Mouse (Mus musculus): ENCODE data around the gene Nr3c2. TPM values are rescaled to one million over a fixed set of nuclear protein-coding genes. Genes with fewer than 3 reads are reported as not detected.

Gene Nr3c2
- polyA plus RNA-seq, 1 experiment from 2014 or later: 0.62 TPM

- H3K4me3 ChIP-seq (ENCODE audit: low read depth, low read length): no peak overlapping the region
- no peaks in the 10 kb centered on the region for H3K9me3 ChIP-seq (replicated peaks; ENCODE audit: control insufficient read depth, low read length)
- 83% methylated on average over 10 of the region's 10 CpGs for WGBS (ENCODE audit: insufficient replicate concordance)
- H3K36me3 ChIP-seq (ENCODE audit: control insufficient read depth, insufficient read depth, low read length): no peaks in the 10 kb centered on the region
- H3K27me3 ChIP-seq (ENCODE audit: control insufficient read depth, insufficient read depth, low read length): no peaks in the 10 kb centered on the region
- H3K27ac ChIP-seq (ENCODE audit: low read depth, low read length): no peak overlapping the region
- no peak for ATAC-seq (replicated peaks; ENCODE audit: insufficient number of reproducible peaks, low FRiP score, low TSS enrichment)
- no peak overlapping the region for H3K4me2 ChIP-seq
- H3K9ac ChIP-seq (ENCODE audit: low read depth, low read length): no peak overlapping the region
- no peaks in the 10 kb centered on the region for H3K4me1 ChIP-seq (ENCODE audit: control insufficient read depth, insufficient read depth, low read length)
Measured at GRCm38 (mm10) chr8:77114769-77115168, 215.5 kb downstream of the Nr3c2 start.

- Histone ChIP-seq H3K27me3 (ENCODE audit: control insufficient read depth, insufficient read depth, low read length) (no peaks in the 10 kb centered on the region), H3K4me2 (no peak overlapping the region), H3K9ac (ENCODE audit: low read depth, low read length) (no peak overlapping the region), H3K4me3 (ENCODE audit: low read depth, low read length) (no peak overlapping the region), H3K9me3 (replicated peaks; ENCODE audit: control insufficient read depth, low read length) (no peaks in the 10 kb centered on the region), H3K4me1 (ENCODE audit: control insufficient read depth, insufficient read depth, low read length) (peaks cover 7% of the 10 kb centered on the region), H3K27ac (ENCODE audit: low read depth, low read length) (no peak overlapping the region), H3K36me3 (ENCODE audit: control insufficient read depth, insufficient read depth, low read length) (no peaks in the 10 kb centered on the region)
- no peak for ATAC-seq (replicated peaks; ENCODE audit: insufficient number of reproducible peaks, low FRiP score, low TSS enrichment)
- WGBS (ENCODE audit: insufficient replicate concordance): 51% methylated on average over 7 of the region's 7 CpGs
Measured at GRCm38 (mm10) chr8:77116419-77117079, 217.3 kb downstream of the Nr3c2 start.

DNA sequence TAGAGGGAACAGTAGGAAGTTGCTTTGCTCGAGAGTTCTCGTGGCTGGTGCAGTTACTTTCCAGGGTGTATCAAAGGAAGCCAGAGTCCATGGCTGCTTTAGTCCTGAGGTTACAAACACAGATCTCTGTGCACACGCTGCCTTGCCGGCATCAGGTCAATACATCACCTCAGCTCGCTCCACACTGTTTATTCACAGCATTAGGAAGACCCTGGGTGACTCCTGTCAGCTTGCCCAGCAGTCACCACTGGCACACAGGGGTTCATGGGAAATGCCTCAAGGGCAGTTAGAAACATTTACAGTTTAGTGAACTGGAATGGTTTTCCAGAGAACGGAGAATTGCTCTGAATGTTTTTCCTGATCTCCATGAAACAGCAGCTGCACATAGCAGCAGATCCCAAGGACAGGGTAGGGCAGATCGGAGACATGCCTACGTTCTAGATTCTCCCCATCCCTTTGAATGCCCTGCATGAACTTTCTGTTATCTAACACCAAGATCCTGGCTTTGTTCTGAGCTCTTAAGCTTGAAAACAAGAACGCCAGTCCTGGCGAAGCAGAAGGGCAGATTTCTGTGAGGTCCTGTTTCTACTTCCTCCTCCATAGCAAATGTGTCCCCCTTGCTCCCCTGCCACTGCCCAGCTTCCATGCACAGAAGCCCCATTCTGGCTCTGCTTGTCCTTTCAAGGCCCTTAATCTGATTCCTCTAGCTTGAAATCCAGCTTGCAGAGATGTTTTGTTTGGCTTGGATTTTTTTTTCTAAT, 221.7 kb downstream of the Nr3c2 start:
- H3K9ac ChIP-seq (ENCODE audit: low read depth, low read length): no peak overlapping the region
- peaks cover 16% of the 10 kb centered on the region for H3K4me1 ChIP-seq (ENCODE audit: control insufficient read depth, insufficient read depth, low read length)
- H3K4me2 ChIP-seq: no peak overlapping the region
- WGBS (ENCODE audit: insufficient replicate concordance): 48% methylated on average over 10 of the region's 10 CpGs
- H3K36me3 ChIP-seq (ENCODE audit: control insufficient read depth, insufficient read depth, low read length): no peaks in the 10 kb centered on the region
- no peak overlapping the region for H3K4me3 ChIP-seq (ENCODE audit: low read depth, low read length)
- no peak overlapping the region; the same call in 1 of the 2 replicates for H3K27ac ChIP-seq (ENCODE audit: low read depth, low read length)
- H3K9me3 ChIP-seq (replicated peaks; ENCODE audit: control insufficient read depth, low read length): no peaks in the 10 kb centered on the region
- H3K27me3 ChIP-seq (ENCODE audit: control insufficient read depth, insufficient read depth, low read length): no peaks in the 10 kb centered on the region
- ATAC-seq (replicated peaks; ENCODE audit: insufficient number of reproducible peaks, low FRiP score, low TSS enrichment): no peak

GRCm38 (mm10) chr8:77121571-77121890, 222.3 kb downstream of the Nr3c2 start:
- Histone ChIP-seq H3K36me3 (ENCODE audit: control insufficient read depth, insufficient read depth, low read length) (no peaks in the 10 kb centered on the region), H3K9ac (ENCODE audit: low read depth, low read length) (no peak overlapping the region), H3K4me1 (ENCODE audit: control insufficient read depth, insufficient read depth, low read length) (peaks cover 16% of the 10 kb centered on the region), H3K27me3 (ENCODE audit: control insufficient read depth, insufficient read depth, low read length) (no peaks in the 10 kb centered on the region), H3K4me2 (no peak overlapping the region), H3K4me3 (ENCODE audit: low read depth, low read length) (no peak overlapping the region), H3K27ac (ENCODE audit: low read depth, low read length) (no peak overlapping the region; the same call in 1 of the 2 replicates), H3K9me3 (replicated peaks; ENCODE audit: control insufficient read depth, low read length) (no peaks in the 10 kb centered on the region)
- 25% methylated on average over 1 of the region's 1 CpGs for WGBS (ENCODE audit: insufficient replicate concordance)
- no peak for ATAC-seq (replicated peaks; ENCODE audit: insufficient number of reproducible peaks, low FRiP score, low TSS enrichment)

DNA sequence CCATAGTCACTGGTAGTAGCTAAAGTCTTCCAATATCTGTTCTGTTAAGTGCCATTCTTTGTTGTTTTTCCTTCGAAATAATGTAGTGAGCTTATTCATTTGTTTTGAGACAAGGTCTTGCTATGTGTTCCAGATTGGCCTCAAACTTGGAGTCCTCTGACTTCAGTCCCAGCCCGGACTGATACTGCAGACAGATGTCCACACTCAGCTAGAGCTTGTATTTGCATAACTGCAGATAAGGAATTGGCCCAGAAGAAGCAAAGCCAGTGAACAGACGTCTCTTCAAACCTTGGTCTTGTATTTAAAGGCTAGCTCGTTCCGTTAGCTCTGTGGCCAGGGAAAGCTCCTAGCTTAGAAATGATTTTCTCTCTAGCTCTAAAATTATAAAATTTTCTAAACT, 223.1 kb downstream of the Nr3c2 start:
- Histone ChIP-seq H3K9me3 (replicated peaks; ENCODE audit: control insufficient read depth, low read length) (no peaks in the 10 kb centered on the region), H3K27me3 (ENCODE audit: control insufficient read depth, insufficient read depth, low read length) (no peaks in the 10 kb centered on the region), H3K4me3 (ENCODE audit: low read depth, low read length) (no peak overlapping the region), H3K27ac (ENCODE audit: low read depth, low read length) (no peak overlapping the region), H3K36me3 (ENCODE audit: control insufficient read depth, insufficient read depth, low read length) (no peaks in the 10 kb centered on the region), H3K9ac (ENCODE audit: low read depth, low read length) (no peak overlapping the region), H3K4me2 (no peak overlapping the region), H3K4me1 (ENCODE audit: control insufficient read depth, insufficient read depth, low read length) (peaks cover 16% of the 10 kb centered on the region)
- no peak for ATAC-seq (replicated peaks; ENCODE audit: insufficient number of reproducible peaks, low FRiP score, low TSS enrichment)
- 22% methylated on average over 5 of the region's 5 CpGs for WGBS (ENCODE audit: insufficient replicate concordance)

- WGBS (ENCODE audit: insufficient replicate concordance): 89% methylated on average over 7 of the region's 7 CpGs
- no peak for ATAC-seq (replicated peaks; ENCODE audit: insufficient number of reproducible peaks, low FRiP score, low TSS enrichment)
Measured at GRCm38 (mm10) chr8:77125777-77126176, 226.5 kb downstream of the Nr3c2 start.

DNA sequence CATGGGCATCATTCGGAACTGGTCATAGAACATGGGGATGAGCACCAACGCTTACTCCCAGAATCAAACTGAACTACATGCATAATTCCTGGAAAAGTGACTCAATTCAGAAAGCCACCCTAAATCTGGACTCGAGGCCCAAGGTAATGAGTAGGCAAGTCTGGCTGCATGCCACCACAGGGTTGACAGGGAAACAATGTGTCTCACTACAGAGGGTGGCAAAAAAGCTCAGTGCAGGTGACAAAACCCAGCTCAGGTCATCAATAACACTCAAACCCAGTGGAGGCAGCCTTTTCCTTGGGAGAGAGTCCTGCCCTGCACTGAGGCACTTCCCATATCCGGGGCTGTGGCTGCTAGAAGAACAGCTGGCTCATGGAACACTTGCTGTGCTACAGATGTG, 228.8 kb downstream of the Nr3c2 start:
- Histone ChIP-seq H3K9me3 (replicated peaks; ENCODE audit: control insufficient read depth, low read length) (no peaks in the 10 kb centered on the region), H3K4me1 (ENCODE audit: control insufficient read depth, insufficient read depth, low read length) (0 out of 2 replicates have a peak, but pooled peaks cover 3% of the 10 kb centered on the region), H3K4me2 (no peak overlapping the region), H3K27ac (ENCODE audit: low read depth, low read length) (no peak overlapping the region), H3K36me3 (ENCODE audit: control insufficient read depth, insufficient read depth, low read length) (no peaks in the 10 kb centered on the region), H3K4me3 (ENCODE audit: low read depth, low read length) (no peak overlapping the region), H3K27me3 (ENCODE audit: control insufficient read depth, insufficient read depth, low read length) (no peaks in the 10 kb centered on the region), H3K9ac (ENCODE audit: low read depth, low read length) (no peak overlapping the region)
- 78% methylated on average over 4 of the region's 4 CpGs for WGBS (ENCODE audit: insufficient replicate concordance)
- no peak for ATAC-seq (replicated peaks; ENCODE audit: insufficient number of reproducible peaks, low FRiP score, low TSS enrichment)

More at GRCm38 (mm10) chr8:77125777-77126176, 226.5 kb downstream of the Nr3c2 start:
- Histone ChIP-seq H3K27me3 (ENCODE audit: control insufficient read depth, insufficient read depth, low read length) (no peaks in the 10 kb centered on the region), H3K4me2 (no peak overlapping the region), H3K9me3 (replicated peaks; ENCODE audit: control insufficient read depth, low read length) (no peaks in the 10 kb centered on the region), H3K4me3 (ENCODE audit: low read depth, low read length) (no peak overlapping the region), H3K4me1 (ENCODE audit: control insufficient read depth, insufficient read depth, low read length) (peaks cover 16% of the 10 kb centered on the region), H3K27ac (ENCODE audit: low read depth, low read length) (no peak overlapping the region), H3K36me3 (ENCODE audit: control insufficient read depth, insufficient read depth, low read length) (no peaks in the 10 kb centered on the region), H3K9ac (ENCODE audit: low read depth, low read length) (no peak overlapping the region)

- H3K4me3 ChIP-seq (ENCODE audit: low read depth, low read length): no peak overlapping the region
- peaks cover 3% of the 10 kb centered on the region; the same call in 1 of the 2 replicates for H3K4me1 ChIP-seq (ENCODE audit: control insufficient read depth, insufficient read depth, low read length)
- ATAC-seq (replicated peaks; ENCODE audit: insufficient number of reproducible peaks, low FRiP score, low TSS enrichment): peak; percentile 55
- no peak overlapping the region for H3K9ac ChIP-seq (ENCODE audit: low read depth, low read length)
- H3K27me3 ChIP-seq (ENCODE audit: control insufficient read depth, insufficient read depth, low read length): no peaks in the 10 kb centered on the region
- H3K4me2 ChIP-seq: peak overlapping the region; percentile 45
- H3K27ac ChIP-seq (ENCODE audit: low read depth, low read length): peak overlapping the region; percentile 50; the same call in 1 of the 2 replicates
- H3K36me3 ChIP-seq (ENCODE audit: control insufficient read depth, insufficient read depth, low read length): no peaks in the 10 kb centered on the region
- 36% methylated on average over 11 of the region's 11 CpGs for WGBS (ENCODE audit: insufficient replicate concordance)
- H3K9me3 ChIP-seq (replicated peaks; ENCODE audit: control insufficient read depth, low read length): peaks cover 4% of the 10 kb centered on the region
Measured at GRCm38 (mm10) chr8:77132903-77133637, 233.8 kb downstream of the Nr3c2 start.

Data from heart, embryonic 11.5 days (tissue).